ENCODE assay signal across 9 mouse cellular contexts in genomic region chr2:157059166-157059565, GRCm38 (mm10). TPM values are rescaled to one million over a fixed set of nuclear protein-coding genes. Genes with fewer than 3 reads are reported as not detected.
DNase-seq lines count a peak whose midpoint lies in the region; ATAC-seq and TF ChIP-seq lines count a peak whose summit lies in the region.
"Had no signal": no experiment of that assay in that cellular context is flagged by ENCODE, and none has a peak within 500 bp of the region (broad histone marks: within the 10 kb centered on the region; RNA-seq: fewer than 3 reads in every experiment).

No protein-coding gene starts in this region.

- WGBS in cerebellum, adult 2 months = 27% methylated on average over 8 of the region's 8 CpGs
- 65% methylated on average over 8 of the region's 8 CpGs for WGBS in liver, embryonic 15.5 days (ENCODE audit: insufficient replicate concordance)

- no peak overlapping the region for H3K9ac ChIP-seq in liver, embryonic 15.5 days

- peak overlapping the region; percentile 10 for H3K4me3 ChIP-seq in cerebellum, adult 2 months (replicated peaks; ENCODE audit: insufficient read depth, low read depth, low read length)
- H3K4me3 ChIP-seq in liver, embryonic 15.5 days (replicated peaks) = no peak overlapping the region

- H3K9me3 ChIP-seq in liver, embryonic 15.5 days (replicated peaks) = no peaks in the 10 kb centered on the region

- no peak for ATAC-seq in liver, embryonic 15.5 days (ENCODE audit: insufficient read depth)
- ATAC-seq in inflammation-experienced regulatory T-cells, adult 6 months = no peak

- no peak for TF ChIP-seq POLR2A in cerebellum, adult 2 months (IDR thresholded peaks at IDR 0.05; ENCODE audit: borderline replicate concordance, insufficient read depth, low read length)

- no peak for TF ChIP-seq CTCF in cerebellum, adult 2 months (IDR thresholded peaks at IDR 0.05; ENCODE audit: borderline replicate concordance, insufficient read depth, low read depth, low read length)

- H3K4me1 ChIP-seq in cerebellum, adult 2 months (ENCODE audit: control insufficient read depth, insufficient read depth, low read length) = peaks cover 80% of the 10 kb centered on the region
- H3K4me1 ChIP-seq in liver, embryonic 15.5 days (replicated peaks) = peaks cover 13% of the 10 kb centered on the region

- DNase-seq in cerebellum, adult 2 months = peak; percentile 56 to 59
- DNase-seq in cerebellum, postnatal 36 days = no peak
- peak; percentile 22 for DNase-seq in thymus, postnatal 4 days
- DNase-seq in thymus, postnatal 14 days = no peak
- DNase-seq in adrenal gland, postnatal 4 days (ENCODE audit: low spot score in 2 of 2) = no peak
- no peak for DNase-seq in embryo, embryonic 10 days (ENCODE audit: low spot score)

- 0 out of 2 replicates have a peak overlapping the region, but pooled peaks have one; percentile 5 for H3K4me2 ChIP-seq in liver, embryonic 15.5 days

- peak overlapping the region; percentile 99 for H3K27ac ChIP-seq in cerebellum, adult 2 months (ENCODE audit: insufficient read depth, low read length)
- H3K27ac ChIP-seq in liver, embryonic 15.5 days (replicated peaks) = no peak overlapping the region

- no peaks in the 10 kb centered on the region for H3K36me3 ChIP-seq in liver, embryonic 15.5 days (replicated peaks)

- H3K27me3 ChIP-seq in cerebellum, adult 2 months (ENCODE audit: control insufficient read depth, insufficient read depth, low read length) = no peaks in the 10 kb centered on the region
- no peaks in the 10 kb centered on the region for H3K27me3 ChIP-seq in liver, embryonic 15.5 days

RNA-seq across cellular contexts. Expression of gene Soga1, which starts 19.9 kb away (rescaled TPM):
- 38.3 and 50.1 TPM in 2 replicates for polyA plus RNA-seq in cerebellum, adult 2 months (2012; rRNA removed)
- 1.4 and 1.7 TPM in 2 replicates for polyA plus RNA-seq in liver, embryonic 15.5 days (2015; fragmentation: Nextera tagmentation; extraction: Ambion mirVana)
- total RNA-seq in adrenal gland, postnatal 4 days (2021) = 10 to 100 TPM; 46.3 to 47.0 TPM
- under 1 TPM in 1 of 3 experiments, not detected in 2; 0.17 TPM for polyA plus RNA-seq in inflammation-experienced regulatory T-cells, adult 6 months (2017; shearing (Covaris generic))

RNA-seq across cellular contexts. Expression of gene Tldc2, which starts 27.7 kb away (rescaled TPM):
- 6.0 and 7.1 TPM in 2 replicates for polyA plus RNA-seq in cerebellum, adult 2 months (2012; rRNA removed)
- polyA plus RNA-seq in liver, embryonic 15.5 days (2015; fragmentation: Nextera tagmentation; extraction: Ambion mirVana) = not detected in 2 replicates
- total RNA-seq in adrenal gland, postnatal 4 days (2021) = not detected
- polyA plus RNA-seq in inflammation-experienced regulatory T-cells, adult 6 months (2017; shearing (Covaris generic)) = not detected
- polyA plus RNA-seq: gonadal fat pad, adult 2 months had no signal

RNA-seq across cellular contexts. Expression of gene Dsn1, which starts 52.2 kb away (rescaled TPM):
- 4.6 and 4.8 TPM in 2 replicates for polyA plus RNA-seq in cerebellum, adult 2 months (2012; rRNA removed)
- polyA plus RNA-seq in liver, embryonic 15.5 days (2015; fragmentation: Nextera tagmentation; extraction: Ambion mirVana) = 28.9 and 29.5 TPM in 2 replicates
- 10 to 100 TPM; 19.9 to 22.3 TPM for total RNA-seq in adrenal gland, postnatal 4 days (2021)
- 10 to 100 TPM; 10.3 to 34.2 (median 11.3) TPM for polyA plus RNA-seq in inflammation-experienced regulatory T-cells, adult 6 months (2017; shearing (Covaris generic))

Comparison
In these comparisons a context has a peak if more than half of its experiments do, and no peak if none do; other contexts are left out.
1. DNase-seq: peak in cerebellum, adult 2 months (2 of 2) and thymus, postnatal 4 days (single experiment); none in cerebellum, postnatal 36 days (0 of 2), thymus, postnatal 14 days (single experiment), adrenal gland, postnatal 4 days (0 of 2) and embryo, embryonic 10 days (single experiment).
2. RNA of gene Soga1, which starts 19.9 kb away (polyA plus RNA-seq): 38.3 to 50.1 TPM in cerebellum, adult 2 months; 1.4 to 1.7 TPM in liver, embryonic 15.5 days and 0.17 TPM in inflammation-experienced regulatory T-cells, adult 6 months; every median in the first group is over 10 times any median in the second.